Mouse (Mus musculus): ENCODE data around the gene Mapk1ip1l.
A peak's percentile ranks its signal among the peaks of the same experiment; 100 is the strongest.

Gene Mapk1ip1l

GRCm38 (mm10) chr14:47364742-47365449, 66.8 kb downstream of the Mapk1ip1l start:
- DNase-seq, result peak; percentile 18

DNA sequence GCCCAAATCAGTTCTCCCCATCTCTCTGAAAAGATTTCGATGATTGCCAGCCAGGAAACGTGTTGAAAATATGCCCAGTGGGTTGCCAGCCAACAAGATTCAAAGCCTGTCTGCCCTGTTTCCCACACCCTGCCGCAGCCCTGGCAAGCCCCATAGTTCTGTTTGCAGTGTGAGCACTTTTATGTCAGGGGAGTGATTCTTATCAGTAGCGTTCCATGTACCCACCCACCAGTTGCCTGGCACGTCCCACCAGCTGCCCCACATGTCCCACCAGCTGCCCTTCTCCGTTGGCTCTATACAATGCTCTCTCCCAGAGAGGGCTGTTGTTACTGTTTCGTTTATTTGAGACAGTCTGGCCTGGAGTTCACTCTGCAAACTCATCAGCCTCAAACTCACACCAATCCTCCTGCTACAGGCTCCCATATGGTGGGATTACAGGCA, 68.8 kb downstream of the Mapk1ip1l start:
- peak; percentile 27 for DNase-seq

DNA sequence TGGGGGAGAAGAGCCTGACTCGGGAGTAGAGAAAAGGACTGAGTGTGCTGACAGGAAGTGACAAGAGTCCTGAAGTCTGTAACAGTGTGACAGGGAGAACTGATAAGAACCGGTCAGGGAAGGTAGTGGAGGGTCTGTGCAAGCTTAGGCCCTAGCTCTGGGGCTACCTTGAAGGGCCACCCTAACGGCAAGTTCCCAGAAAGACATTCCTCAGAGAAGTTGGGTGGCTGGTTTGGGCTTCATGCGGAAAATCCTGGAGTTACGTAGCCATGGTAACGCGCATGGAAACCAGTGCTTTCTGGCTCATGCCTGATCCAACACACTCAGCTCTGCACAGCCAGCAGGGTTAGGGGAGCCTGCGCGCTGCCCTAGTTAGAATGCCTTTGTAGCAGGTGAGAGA, 69.4 kb downstream of the Mapk1ip1l start, which contains the start of gene Lgals3:
Lgals3 (plus strand) TSS at position 291 of the 400 bp plus-strand sequence.
- DNase-seq, result peak; percentile 59

DNA sequence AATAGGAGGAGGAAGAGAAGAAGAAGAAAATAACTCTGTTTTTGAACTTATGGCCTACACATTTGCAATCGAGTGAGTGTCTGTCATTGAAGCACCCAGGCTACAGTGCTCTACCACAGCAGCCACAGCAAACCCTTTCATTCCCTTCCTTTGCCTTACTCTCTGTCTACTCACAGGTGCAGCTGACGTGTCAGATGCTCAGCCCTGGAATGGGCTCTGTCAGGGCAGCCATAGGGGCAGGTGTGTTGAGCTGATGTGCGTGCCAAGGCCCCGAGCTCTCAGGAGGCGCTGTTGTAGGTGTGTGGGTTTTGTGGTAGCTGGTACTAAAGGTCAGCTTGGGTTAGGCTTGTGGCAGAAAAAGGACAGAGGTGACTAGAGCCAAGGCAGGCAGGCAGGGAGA, 71.7 kb downstream of the Mapk1ip1l start:
- no peak for DNase-seq

GRCm38 (mm10) chr14:47370790-47371189, 72.7 kb downstream of the Mapk1ip1l start:
- no peak for DNase-seq

DNA sequence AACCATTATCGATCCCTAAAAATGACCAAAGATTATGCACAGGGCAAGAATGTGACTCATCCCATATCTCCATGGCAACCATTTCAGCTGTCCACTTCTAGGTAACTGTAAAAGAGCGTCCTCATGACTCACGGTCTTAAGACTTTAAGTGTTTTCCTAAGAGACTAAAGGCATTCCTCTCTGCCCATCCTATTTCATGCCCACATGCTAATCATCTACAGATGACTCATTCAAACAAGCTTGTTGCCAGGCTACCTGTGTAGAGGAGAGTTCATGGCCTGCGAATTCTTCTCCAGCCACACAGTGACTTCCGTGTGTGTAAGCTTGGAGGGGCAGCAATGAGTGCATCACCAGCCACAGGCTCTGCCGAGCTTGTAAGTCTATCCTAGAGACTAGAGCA, 73.6 kb downstream of the Mapk1ip1l start:
- no peak for DNase-seq
